Mouse (Mus musculus) hindbrain, embryonic 10.5 days (tissue): ENCODE data around the gene Snapc4. TPM values are rescaled to one million over a fixed set of nuclear protein-coding genes. Genes with fewer than 3 reads are reported as not detected.
"Not testable (repeated sequence)": the region's sequence is repeated elsewhere in the genome, so short reads cannot be mapped to it uniquely, and the experiment has no call there.

Experiments used
- DNase-seq: peaks from one replicate; pipeline ENCODE4 v3.0.0-alpha.2; 2017; ENCODE audit warnings: low spot score
- H3K27ac ChIP-seq: fragments of 300-500 bp; sonication (generic); 2 replicates; pipeline ENCODE4 v1.5.1; 2016; ENCODE audit warnings: mild to moderate bottlenecking, moderate library complexity
- H3K27me3 ChIP-seq: fragments of 300-500 bp; sonication (generic); 2 replicates; pipeline ENCODE4 v1.6.1; 2016; ENCODE audit warnings: mild to moderate bottlenecking; ENCODE audit not compliant: poor library complexity, insufficient read depth, severe bottlenecking
- H3K36me3 ChIP-seq: fragments of 300-500 bp; sonication (generic); 2 replicates; pipeline ENCODE4 v1.6.1; 2016; ENCODE audit warnings: mild to moderate bottlenecking, moderate library complexity
- H3K4me1 ChIP-seq: fragments of 300-500 bp; sonication (generic); replicated peaks from 2 replicates; pipeline ENCODE4 v1.6.1; 2016; ENCODE audit warnings: mild to moderate bottlenecking
- H3K4me3 ChIP-seq: fragments of 300-500 bp; sonication (generic); 2 replicates; pipeline ENCODE4 v1.5.1; 2016; ENCODE audit warnings: mild to moderate bottlenecking, moderate library complexity
- H3K9me3 ChIP-seq: fragments of 300-500 bp; sonication (generic); 2 replicates; pipeline ENCODE4 v1.6.1; 2016; ENCODE audit warnings: mild to moderate bottlenecking, moderate library complexity
- WGBS: fragments of 180-500 bp; shearing (Covaris S2); methylation state at CpG from one replicate; pipeline ENCODE4 v1.1.7; 2016; 5-methylcytosine and 5-hydroxymethylcytosine counted together
- polyA plus RNA-seq: library from polyadenylated mRNA; unstranded; fragments of >200 nt; fragmentation: Nextera tagmentation; extraction: Ambion mirVana; gene quantifications from 2 replicates; pipeline ENCODE4 v1.2.1, GENCODE M21; 2016

Gene Snapc4
- polyA plus RNA-seq, 1 experiment from 2014 or later, result 35.3 TPM

- peaks cover 19% of the 10 kb centered on the region for H3K4me1 ChIP-seq
- peaks cover 92% of the 10 kb centered on the region for H3K36me3 ChIP-seq
- H3K27me3 ChIP-seq, result no peaks in the 10 kb centered on the region
- DNase-seq, result no peak
- WGBS, result 93% methylated on average over 4 of the region's 4 CpGs
- no peak overlapping the region for H3K27ac ChIP-seq
- no peaks in the 10 kb centered on the region for H3K9me3 ChIP-seq
- H3K4me3 ChIP-seq, result no peak overlapping the region
Measured at GRCm38 (mm10) chr2:26401023-26401422, 20.6 kb upstream of the Snapc4 start.

DNA sequence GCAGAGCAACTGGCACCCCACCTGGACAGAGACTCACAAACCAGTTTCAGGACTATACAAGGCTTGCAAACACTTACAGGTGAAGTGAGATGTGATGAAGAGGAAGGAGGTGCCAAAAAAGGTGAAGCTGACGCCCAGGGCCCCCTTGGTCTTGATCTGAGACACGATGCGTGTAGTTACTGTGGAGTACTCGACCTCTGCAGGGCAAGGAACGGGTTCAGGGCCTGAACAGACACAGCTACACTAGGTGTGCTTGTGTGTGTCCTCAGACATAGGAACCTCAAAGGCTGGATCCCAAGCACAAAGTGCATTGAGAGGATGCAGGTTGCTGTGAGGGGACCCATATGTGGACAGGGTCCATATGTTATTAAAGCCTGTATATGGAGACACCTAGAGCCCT lies 19.8 kb upstream of the Snapc4 start:
- DNase-seq, result no peak
- no peak overlapping the region for H3K4me3 ChIP-seq
- peaks cover 92% of the 10 kb centered on the region for H3K36me3 ChIP-seq
- H3K27me3 ChIP-seq, result no peaks in the 10 kb centered on the region
- WGBS, result 94% methylated on average over 5 of the region's 5 CpGs
- H3K4me1 ChIP-seq, result peaks cover 12% of the 10 kb centered on the region
- H3K27ac ChIP-seq, result no peak overlapping the region
- no peaks in the 10 kb centered on the region for H3K9me3 ChIP-seq

- Histone ChIP-seq H3K27me3 (no peaks in the 10 kb centered on the region), H3K9me3 (no peaks in the 10 kb centered on the region), H3K4me1 (peaks cover 8% of the 10 kb centered on the region), H3K36me3 (peaks cover 92% of the 10 kb centered on the region), H3K4me3 (no peak overlapping the region), H3K27ac (no peak overlapping the region)
- no peak for DNase-seq
- WGBS, result 90% methylated on average over 5 of the region's 5 CpGs
Measured at GRCm38 (mm10) chr2:26399647-26400046, 19.2 kb upstream of the Snapc4 start.

DNA sequence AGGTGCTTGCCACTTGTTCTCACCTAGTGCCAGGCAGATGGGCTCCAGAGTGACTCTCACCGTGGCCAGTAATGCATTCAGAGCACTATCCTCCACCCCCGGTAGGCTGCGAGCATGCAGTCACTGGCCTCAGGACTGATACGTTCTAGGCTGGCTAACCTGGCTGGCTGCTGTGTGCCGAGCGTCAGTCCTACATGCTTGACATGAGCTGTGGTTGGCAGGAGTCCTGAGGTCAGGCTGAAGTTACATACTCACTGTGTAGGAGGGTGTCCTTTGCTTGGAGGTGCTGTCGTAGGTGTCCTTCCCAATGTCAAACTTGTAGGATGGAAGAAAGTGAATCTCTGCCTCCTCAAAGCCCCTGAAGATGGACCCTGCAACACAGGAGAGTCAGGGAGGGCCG lies 18.5 kb upstream of the Snapc4 start:
- DNase-seq, result no peak
- Histone ChIP-seq H3K27me3 (no peaks in the 10 kb centered on the region), H3K4me3 (no peak overlapping the region), H3K9me3 (no peaks in the 10 kb centered on the region), H3K27ac (no peak overlapping the region), H3K4me1 (peaks cover 6% of the 10 kb centered on the region; the same call in 1 of the 2 replicates), H3K36me3 (peaks cover 96% of the 10 kb centered on the region)
- 90% methylated on average over 8 of the region's 8 CpGs for WGBS

DNA sequence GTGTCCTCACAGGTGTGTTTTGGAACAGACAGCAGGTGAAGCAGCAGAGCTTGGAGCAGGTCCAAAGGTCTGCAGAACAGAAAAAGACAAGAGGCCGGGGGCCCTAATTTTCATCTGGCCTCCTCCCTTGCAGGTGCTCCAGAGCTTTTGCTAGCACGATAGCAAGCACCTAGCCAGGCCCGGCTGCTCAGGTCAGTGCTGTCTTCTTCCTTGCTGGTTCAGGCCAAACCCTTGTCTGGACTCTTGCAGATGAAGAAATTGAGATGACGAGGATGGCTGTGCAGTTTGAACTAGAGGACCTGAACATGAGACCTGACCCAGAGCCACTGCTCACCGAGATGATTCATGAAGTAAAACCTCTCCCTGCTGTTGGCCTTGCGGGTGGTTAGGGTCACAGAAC lies 11.2 kb upstream of the Snapc4 start:
- no peaks in the 10 kb centered on the region for H3K9me3 ChIP-seq
- DNase-seq, result no peak
- peaks cover 76% of the 10 kb centered on the region for H3K36me3 ChIP-seq
- peaks cover 28% of the 10 kb centered on the region for H3K4me1 ChIP-seq
- no peak overlapping the region for H3K4me3 ChIP-seq
- H3K27ac ChIP-seq, result no peak overlapping the region
- H3K27me3 ChIP-seq, result no peaks in the 10 kb centered on the region
- 94% methylated on average over 6 of the region's 6 CpGs for WGBS

DNA sequence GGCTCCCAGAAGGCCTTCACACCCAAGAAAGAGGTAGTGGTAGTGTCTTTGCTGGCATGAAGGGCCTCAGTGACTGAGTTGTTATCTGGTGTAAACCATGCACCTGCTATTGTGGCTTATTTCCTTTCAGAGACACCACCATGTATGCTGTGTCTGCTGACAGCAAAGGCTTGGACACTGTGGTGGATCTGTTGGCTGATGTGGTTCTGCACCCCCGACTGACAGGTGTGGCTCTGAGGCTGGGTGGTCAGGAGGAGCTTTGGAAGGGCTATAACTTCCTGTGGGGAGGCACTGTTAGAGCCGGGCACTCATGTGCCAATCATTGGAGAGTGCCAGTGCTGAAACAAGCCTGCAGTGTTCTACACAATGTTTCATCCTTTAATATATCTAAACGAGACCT lies 10.5 kb upstream of the Snapc4 start:
- 89% methylated on average over 3 of the region's 3 CpGs for WGBS

DNA sequence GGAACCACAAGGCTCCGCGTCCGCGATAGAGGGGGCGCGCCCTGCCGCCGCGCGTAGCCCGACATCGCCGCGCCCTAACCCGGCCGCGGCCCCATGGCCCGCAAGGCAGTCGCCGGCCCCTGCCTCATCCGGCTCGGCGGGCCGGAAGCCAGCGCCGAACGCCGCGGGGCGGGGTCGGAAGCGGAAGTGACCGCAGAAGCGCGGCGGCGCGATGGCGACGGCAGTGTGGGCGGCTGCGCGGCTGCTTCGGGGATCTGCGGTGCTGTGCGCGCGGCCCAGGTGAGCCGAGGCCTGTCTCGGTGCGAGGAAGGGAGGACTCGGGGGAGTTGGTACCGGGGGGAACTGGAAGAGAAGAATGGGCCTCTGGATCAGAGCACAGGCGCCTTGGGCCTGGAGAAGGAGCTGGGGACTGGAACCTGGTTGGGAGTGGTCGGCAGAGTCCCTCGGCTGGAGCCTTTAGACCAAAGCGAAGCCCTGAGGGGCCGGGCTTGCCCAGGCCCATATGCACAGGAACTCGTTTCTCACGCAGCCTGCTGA lies 8.8 kb upstream of the Snapc4 start, which contains the start of the genes Entr1 and Pmpca:
TSS of gene Entr1 (minus strand) at position 163 of the 537 bp plus-strand sequence.
TSS of gene Pmpca (plus strand) at position 186 of the 537 bp plus-strand sequence.
- Histone ChIP-seq H3K27me3 (no peaks in the 10 kb centered on the region), H3K4me1 (peaks cover 28% of the 10 kb centered on the region), H3K4me3 (peak within 1 kb of the TSS; percentile 98), H3K9me3 (no peaks in the 10 kb centered on the region), H3K36me3 (peaks cover 76% of the 10 kb centered on the region), H3K27ac (peak within 1 kb of the TSS; percentile 93)
- DNase-seq, result peak; percentile 84
- 1% methylated on average over 60 of the region's 60 CpGs for WGBS

More for the DNA sequence above, 10.5 kb upstream of the Snapc4 start:
- Histone ChIP-seq H3K4me3 (peak overlapping the region; percentile 11; the same call in 1 of the 2 replicates), H3K4me1 (peaks cover 28% of the 10 kb centered on the region), H3K9me3 (no peaks in the 10 kb centered on the region), H3K36me3 (peaks cover 76% of the 10 kb centered on the region), H3K27me3 (no peaks in the 10 kb centered on the region), H3K27ac (no peak overlapping the region)
- DNase-seq, result no peak

- no peaks in the 10 kb centered on the region for H3K27me3 ChIP-seq
- H3K9me3 ChIP-seq, result no peaks in the 10 kb centered on the region
- H3K4me1 ChIP-seq, result peaks cover 28% of the 10 kb centered on the region
- DNase-seq, result no peak
- H3K4me3 ChIP-seq, result peak overlapping the region; percentile 98
- H3K36me3 ChIP-seq, result peaks cover 76% of the 10 kb centered on the region
- peak overlapping the region; percentile 93 for H3K27ac ChIP-seq
- WGBS, result under 1% methylated on average over 45 of the region's 45 CpGs
Measured at GRCm38 (mm10) chr2:26388682-26389153, 8.3 kb upstream of the Snapc4 start.

GRCm38 (mm10) chr2:26387713-26388112 lies 7.3 kb upstream of the Snapc4 start:
- WGBS, result 95% methylated on average over 3 of the region's 3 CpGs
- no peaks in the 10 kb centered on the region for H3K9me3 ChIP-seq
- no peak for DNase-seq
- peaks cover 76% of the 10 kb centered on the region for H3K36me3 ChIP-seq
- no peaks in the 10 kb centered on the region for H3K27me3 ChIP-seq
- no peak overlapping the region for H3K27ac ChIP-seq
- peak overlapping the region; percentile 98 for H3K4me3 ChIP-seq
- H3K4me1 ChIP-seq, result peaks cover 28% of the 10 kb centered on the region

- H3K9me3 ChIP-seq, H3K27me3 ChIP-seq, DNase-seq: not testable (repeated sequence)
- 40% methylated on average over 6 of the region's 6 CpGs for WGBS
- Histone ChIP-seq H3K4me3 (peak overlapping the region; percentile 95), H3K27ac (peak overlapping the region; percentile 87), H3K4me1 (peaks cover 18% of the 10 kb centered on the region), H3K36me3 (peaks cover 71% of the 10 kb centered on the region)
Measured at GRCm38 (mm10) chr2:26380871-26381270, 418 bp upstream of the Snapc4 start.

DNA sequence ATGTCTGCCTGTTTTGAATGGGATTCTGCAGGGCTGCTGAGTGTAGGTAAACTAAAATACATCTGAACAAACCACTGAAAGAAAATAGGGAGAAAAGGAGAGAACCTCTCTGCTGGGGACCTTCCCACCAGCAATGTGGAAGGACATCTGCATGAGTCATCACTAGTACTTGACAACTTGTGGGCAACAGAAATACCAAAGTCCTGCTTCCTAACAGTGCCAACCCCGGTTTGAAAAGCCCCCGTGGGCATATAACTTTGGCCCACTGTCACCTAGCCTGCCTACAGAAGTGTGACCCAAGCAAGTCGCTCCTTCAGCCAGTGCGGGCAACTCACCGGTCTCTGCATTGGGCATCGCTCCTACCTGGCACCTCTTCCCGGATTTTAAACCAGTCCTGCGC lies 8.1 kb downstream of the Snapc4 start:
- Histone ChIP-seq H3K4me1 (no peaks in the 10 kb centered on the region), H3K4me3 (no peak overlapping the region), H3K27ac (no peak overlapping the region), H3K9me3 (no peaks in the 10 kb centered on the region), H3K27me3 (no peaks in the 10 kb centered on the region), H3K36me3 (peaks cover 100% of the 10 kb centered on the region)
- DNase-seq, result no peak
- 97% methylated on average over 8 of the region's 8 CpGs for WGBS

DNA sequence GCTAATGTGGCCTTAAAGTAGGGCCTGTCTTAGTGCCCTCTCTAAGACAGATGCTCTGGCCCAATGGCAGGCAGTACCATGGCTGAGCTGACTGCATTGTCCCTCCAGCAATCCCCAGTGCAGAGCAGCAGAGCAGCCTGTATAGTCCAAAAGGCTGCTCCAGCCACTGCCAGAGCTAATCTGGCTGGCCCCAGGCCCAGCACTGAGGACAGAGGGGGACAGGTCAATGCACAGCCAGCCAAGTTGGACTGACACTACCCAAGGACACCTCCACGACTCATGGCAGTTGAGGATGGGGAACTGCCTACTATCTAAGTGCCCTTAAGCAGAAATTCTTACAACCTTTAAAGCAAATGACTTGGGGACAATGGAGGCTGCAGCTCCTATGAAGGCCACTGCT lies 11.9 kb downstream of the Snapc4 start:
- Histone ChIP-seq H3K27ac (no peak overlapping the region), H3K27me3 (no peaks in the 10 kb centered on the region), H3K9me3 (no peaks in the 10 kb centered on the region), H3K36me3 (peaks cover 100% of the 10 kb centered on the region), H3K4me3 (no peak overlapping the region), H3K4me1 (no peaks in the 10 kb centered on the region)
- no peak for DNase-seq
- WGBS, result 84% methylated on average over 1 of the region's 1 CpGs

DNA sequence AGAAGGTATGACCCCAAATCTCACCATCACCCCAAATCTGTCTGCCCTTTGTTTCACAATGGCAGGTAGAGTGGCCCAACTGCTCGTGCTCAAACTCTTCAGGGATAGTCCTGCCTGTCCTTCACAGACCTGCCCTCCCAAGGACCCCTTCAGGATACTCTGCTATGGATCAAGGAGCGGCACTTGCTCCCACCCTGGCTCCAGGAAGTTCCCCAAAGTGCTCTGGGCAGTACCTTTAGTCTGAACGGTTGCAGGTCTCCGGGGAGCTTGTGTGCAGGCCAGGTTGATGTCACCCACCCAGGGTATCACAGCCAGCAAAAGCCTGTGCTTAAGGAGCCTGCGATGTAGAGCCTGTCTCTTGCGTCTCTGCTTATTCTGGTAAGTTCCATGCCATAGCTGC lies 12.5 kb downstream of the Snapc4 start:
- no peak for DNase-seq
- H3K9me3 ChIP-seq, result no peaks in the 10 kb centered on the region
- H3K4me3 ChIP-seq, result no peak overlapping the region
- H3K4me1 ChIP-seq, result no peaks in the 10 kb centered on the region
- H3K27me3 ChIP-seq, result no peaks in the 10 kb centered on the region
- peaks cover 100% of the 10 kb centered on the region for H3K36me3 ChIP-seq
- H3K27ac ChIP-seq, result no peak overlapping the region
- WGBS, result 90% methylated on average over 6 of the region's 6 CpGs
